Mouse (Mus musculus): ENCODE data around the gene Treml2. TPM values are rescaled to one million over a fixed set of nuclear protein-coding genes. Genes with fewer than 3 reads are reported as not detected.
"Not testable (repeated sequence)": the region's sequence is repeated elsewhere in the genome, so short reads cannot be mapped to it uniquely, and the experiment has no call there.

The Treml2 gene
- polyA plus RNA-seq, 1 experiment from 2014 or later, result 0.24 TPM

DNA sequence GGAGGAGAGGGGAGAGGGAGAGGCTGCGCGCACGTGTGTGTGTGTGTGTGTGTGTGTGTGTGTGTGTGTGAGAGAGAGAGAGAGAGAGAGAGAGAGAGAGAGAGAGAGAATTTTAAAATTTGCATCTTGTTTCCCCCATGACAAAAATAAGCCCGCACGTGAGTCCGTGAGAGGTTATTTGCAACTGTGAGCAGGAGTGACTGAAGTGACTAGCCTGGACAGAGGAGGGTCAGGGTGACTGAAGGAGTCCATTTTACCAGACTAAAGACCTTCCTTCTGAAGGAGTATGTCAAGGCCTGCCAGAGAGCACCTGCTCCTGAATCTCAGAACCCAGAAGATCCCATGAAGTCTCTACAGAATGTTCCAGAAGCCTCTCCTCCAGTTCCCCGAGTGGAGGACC, 458 bp downstream of the Treml2 start:
- H3K4me1 ChIP-seq (replicated peaks), result peaks cover 4% of the 10 kb centered on the region; the same call in 1 of the 2 replicates
- ATAC-seq, result no peak; the same call in 1 of the 2 replicates
- no peak overlapping the region; the same call in 1 of the 2 replicates for H3K9ac ChIP-seq
- H3K4me3 ChIP-seq (replicated peaks), result no peak overlapping the region
- H3K4me2 ChIP-seq (replicated peaks), result no peak overlapping the region; the same call in 1 of the 2 replicates
- no peak overlapping the region for H3K27ac ChIP-seq
- WGBS, result 46% methylated on average over 7 of the region's 7 CpGs
- no peaks in the 10 kb centered on the region for H3K36me3 ChIP-seq
- no peaks in the 10 kb centered on the region for H3K9me3 ChIP-seq
- no peaks in the 10 kb centered on the region for H3K27me3 ChIP-seq (replicated peaks)

DNA sequence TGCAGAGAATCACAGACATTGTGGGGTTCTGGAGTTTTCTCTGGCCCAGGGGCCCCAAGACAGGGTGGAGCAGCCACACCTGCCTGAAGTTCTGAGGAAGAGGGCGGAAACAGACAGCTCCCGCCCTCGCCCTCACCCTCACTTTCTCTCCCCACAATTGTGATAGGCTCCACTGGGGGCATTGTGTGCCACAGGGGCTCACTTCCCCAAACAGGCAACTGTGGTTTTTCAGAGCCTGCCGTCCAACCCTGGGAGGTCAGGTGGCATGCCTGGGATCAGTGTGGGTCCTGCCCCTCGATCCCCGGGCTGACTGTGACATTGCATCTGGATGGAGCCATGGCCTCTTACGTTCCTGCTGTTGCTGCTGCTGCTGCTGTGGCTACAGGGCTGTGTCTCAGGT, 901 bp downstream of the Treml2 start:
- 48% methylated on average over 7 of the region's 7 CpGs for WGBS
- no peaks in the 10 kb centered on the region for H3K27me3 ChIP-seq (replicated peaks)
- no peak overlapping the region for H3K27ac ChIP-seq
- H3K9ac ChIP-seq, result no peak overlapping the region; the same call in 1 of the 2 replicates
- H3K4me2 ChIP-seq (replicated peaks), result no peak overlapping the region; the same call in 1 of the 2 replicates
- no peaks in the 10 kb centered on the region for H3K36me3 ChIP-seq
- H3K4me3 ChIP-seq (replicated peaks), result no peak overlapping the region
- no peaks in the 10 kb centered on the region for H3K9me3 ChIP-seq
- H3K4me1 ChIP-seq (replicated peaks), result peaks cover 4% of the 10 kb centered on the region; the same call in 1 of the 2 replicates
- peak; percentile 80; the same call in 1 of the 2 replicates for ATAC-seq

DNA sequence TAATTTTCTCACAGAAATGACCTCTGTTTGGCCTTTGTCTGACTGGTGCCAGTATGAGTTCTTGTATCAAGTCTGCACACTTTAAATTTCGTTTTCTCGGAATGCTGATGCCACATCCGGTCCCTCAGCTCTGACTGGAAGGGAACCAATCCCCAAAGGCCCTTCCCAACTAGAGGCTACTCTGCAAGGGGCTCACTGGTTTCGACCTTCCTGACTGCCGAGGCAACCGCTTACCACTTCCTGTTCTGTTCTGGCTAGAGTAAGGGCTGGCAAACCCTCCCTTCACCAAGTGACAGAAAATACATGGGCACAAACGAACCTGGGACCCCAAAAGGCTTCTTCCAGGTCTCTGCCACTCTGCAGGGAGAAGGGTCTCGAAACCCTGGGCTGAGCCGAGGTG, 1.6 kb downstream of the Treml2 start:
- no peak for ATAC-seq
- Histone ChIP-seq H3K4me3 (replicated peaks) (no peak overlapping the region), H3K4me2 (replicated peaks) (no peak overlapping the region)

DNA sequence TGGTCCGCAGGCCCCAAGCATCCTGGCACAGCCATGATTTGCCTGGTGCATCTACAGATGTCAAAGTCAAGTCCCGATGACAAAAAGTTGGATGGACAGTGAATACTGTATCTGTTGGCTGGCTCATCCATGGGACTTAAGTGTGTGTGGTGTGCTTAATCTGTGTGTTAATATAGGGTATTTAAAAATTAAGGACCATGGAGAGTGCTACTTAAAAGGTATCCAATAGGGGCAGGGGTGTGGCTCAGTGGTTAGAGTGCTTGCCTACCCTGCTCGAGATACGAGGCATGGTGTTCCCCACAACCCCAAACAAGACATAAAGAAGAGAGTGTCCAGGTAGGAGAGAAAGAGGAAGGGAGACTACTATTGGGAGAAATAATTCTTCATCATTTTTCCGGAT, 2.5 kb downstream of the Treml2 start:
- Histone ChIP-seq H3K36me3 (no peaks in the 10 kb centered on the region), H3K4me2 (replicated peaks) (no peak overlapping the region), H3K4me1 (replicated peaks) (peaks cover 4% of the 10 kb centered on the region; the same call in 1 of the 2 replicates), H3K9ac (no peak overlapping the region), H3K27me3 (replicated peaks) (no peaks in the 10 kb centered on the region), H3K9me3 (no peaks in the 10 kb centered on the region), H3K4me3 (replicated peaks) (no peak overlapping the region), H3K27ac (no peak overlapping the region)
- no peak for ATAC-seq
- WGBS, result 84% methylated on average over 5 of the region's 5 CpGs

More for the DNA sequence above, 1.6 kb downstream of the Treml2 start:
- Histone ChIP-seq H3K4me1 (replicated peaks) (peaks cover 4% of the 10 kb centered on the region; the same call in 1 of the 2 replicates), H3K27me3 (replicated peaks) (no peaks in the 10 kb centered on the region), H3K9ac (no peak overlapping the region), H3K9me3 (no peaks in the 10 kb centered on the region), H3K27ac (no peak overlapping the region), H3K36me3 (no peaks in the 10 kb centered on the region)
- 77% methylated on average over 9 of the region's 9 CpGs for WGBS

DNA sequence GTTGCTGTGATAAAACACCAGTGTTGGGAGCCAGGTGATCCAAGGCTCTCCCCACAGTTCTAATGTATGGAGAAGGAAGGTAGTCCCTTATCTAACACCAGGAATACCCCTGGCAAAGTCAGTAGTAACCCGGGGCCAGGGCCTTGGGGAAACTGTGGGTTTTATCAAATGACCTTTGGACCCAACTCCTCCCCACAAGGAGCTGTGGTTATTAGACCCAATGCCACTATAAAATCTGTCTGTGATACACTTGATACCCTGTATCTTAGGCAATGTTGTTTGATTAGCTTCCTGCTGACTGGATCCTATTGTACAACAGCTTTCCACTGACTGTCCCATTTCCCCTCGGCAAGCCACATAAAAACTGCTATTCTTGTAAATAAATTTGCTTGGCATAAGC, 12.8 kb downstream of the Treml2 start:
- H3K4me2 ChIP-seq (replicated peaks), result no peak overlapping the region
- no peak overlapping the region for H3K27ac ChIP-seq
- WGBS, result 48% methylated on average over 2 of the region's 2 CpGs
- no peak overlapping the region for H3K4me3 ChIP-seq (replicated peaks)
- no peak overlapping the region for H3K9ac ChIP-seq
- H3K27me3 ChIP-seq (replicated peaks), result no peaks in the 10 kb centered on the region
- H3K4me1 ChIP-seq (replicated peaks), result no peaks in the 10 kb centered on the region
- H3K36me3 ChIP-seq, result no peaks in the 10 kb centered on the region
- H3K9me3 ChIP-seq, result no peaks in the 10 kb centered on the region
- ATAC-seq, result peak; percentile 81

DNA sequence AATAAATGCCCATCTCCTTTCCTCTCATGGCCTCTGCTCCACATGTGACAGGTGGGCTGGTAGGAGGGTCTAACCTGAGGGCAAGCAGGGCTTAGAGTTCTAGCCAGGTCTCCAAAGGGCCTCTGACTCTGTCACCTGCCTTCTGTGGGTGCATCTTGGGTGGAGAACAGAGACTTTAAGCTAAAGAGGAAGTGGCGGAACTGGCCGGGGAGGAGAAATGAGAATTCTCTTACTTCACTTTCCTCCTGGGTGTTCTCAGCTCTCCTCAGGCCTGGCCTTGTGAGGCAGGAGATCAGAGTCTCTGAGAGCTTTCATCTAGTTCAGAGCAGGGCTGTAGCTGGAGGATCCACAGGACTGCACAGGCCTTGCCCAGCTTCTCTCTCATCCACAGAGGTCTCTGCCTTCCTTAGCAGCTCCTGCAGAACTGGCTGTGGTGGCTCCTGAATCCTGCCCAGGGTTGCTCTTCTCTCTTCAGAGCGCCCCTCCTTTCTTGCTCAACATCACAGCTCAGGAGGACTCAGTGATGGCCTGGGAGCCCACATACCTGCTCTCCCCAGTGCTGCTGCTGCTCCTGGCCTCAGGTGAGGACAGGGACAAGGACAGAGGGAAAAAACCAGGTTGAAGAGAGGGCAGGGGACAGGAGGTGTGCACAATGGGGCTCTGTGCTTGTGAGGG, 16.7 kb downstream of the Treml2 start, which contains the start of gene B430306N03Rik:
B430306N03Rik (plus strand) TSS at position 237 of the 675 bp plus-strand sequence.
- WGBS, result 79% methylated on average over 3 of the region's 3 CpGs
- not testable (repeated sequence) for H3K36me3 ChIP-seq, H3K9ac ChIP-seq

DNA sequence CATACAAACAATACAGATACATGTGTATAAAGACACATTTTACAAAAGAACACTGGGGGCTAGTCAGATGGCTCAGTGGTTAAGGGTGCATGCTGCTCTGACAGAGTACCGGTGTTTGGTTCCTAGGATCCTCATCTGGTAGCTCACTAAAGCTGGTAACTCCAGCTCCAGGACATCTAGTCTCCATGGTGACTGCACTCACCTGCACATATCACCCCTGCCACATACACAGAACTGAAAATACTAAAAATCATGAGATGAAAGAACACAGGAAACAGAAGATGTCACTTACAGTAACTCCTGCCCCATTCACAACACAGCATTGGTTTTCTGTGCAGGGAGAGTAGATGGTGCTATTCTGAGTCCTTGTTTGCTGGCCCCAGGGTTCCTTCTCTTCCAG, 19.4 kb downstream of the Treml2 start:
- Histone ChIP-seq H3K9ac (no peak overlapping the region), H3K4me1 (replicated peaks) (no peaks in the 10 kb centered on the region), H3K9me3 (no peaks in the 10 kb centered on the region), H3K27ac (no peak overlapping the region), H3K4me2 (replicated peaks) (no peak overlapping the region), H3K27me3 (replicated peaks) (no peaks in the 10 kb centered on the region), H3K4me3 (replicated peaks) (no peak overlapping the region), H3K36me3 (no peaks in the 10 kb centered on the region)
- 96% methylated on average over 1 of the region's 1 CpGs for WGBS
- ATAC-seq, result no peak

More for the DNA sequence above, 16.7 kb downstream of the Treml2 start, which contains the start of gene B430306N03Rik:
- H3K4me1 ChIP-seq (replicated peaks); H3K9me3 ChIP-seq; ATAC-seq; H3K27ac ChIP-seq; H3K4me3 ChIP-seq (replicated peaks); H3K4me2 ChIP-seq (replicated peaks); H3K27me3 ChIP-seq (replicated peaks): not testable (repeated sequence)

DNA sequence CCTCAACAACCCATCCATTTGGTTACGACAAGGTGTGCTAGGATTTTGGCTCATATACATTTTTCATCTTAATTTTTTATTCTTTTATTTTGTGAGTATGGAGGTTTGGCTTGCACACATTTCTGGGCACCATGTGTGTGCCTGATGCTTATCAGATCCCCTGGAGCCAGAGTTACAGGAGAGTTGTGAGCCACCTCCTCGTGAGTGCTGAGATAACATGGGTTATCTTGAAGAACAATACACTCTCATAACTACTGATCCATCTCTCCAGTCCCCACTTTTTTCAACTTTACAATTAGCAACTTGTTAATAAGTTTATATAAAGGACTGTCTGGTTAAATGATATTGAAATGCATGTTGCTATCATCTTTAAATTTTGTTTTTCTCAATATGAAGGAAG, 22.0 kb downstream of the Treml2 start:
- Histone ChIP-seq H3K9me3 (no peaks in the 10 kb centered on the region), H3K27ac (no peak overlapping the region), H3K27me3 (replicated peaks) (no peaks in the 10 kb centered on the region), H3K36me3 (no peaks in the 10 kb centered on the region), H3K4me1 (replicated peaks) (no peaks in the 10 kb centered on the region), H3K4me2 (replicated peaks) (no peak overlapping the region), H3K4me3 (replicated peaks) (no peak overlapping the region), H3K9ac (no peak overlapping the region)
- no peak for ATAC-seq
- WGBS, result 74% methylated on average over 2 of the region's 2 CpGs

DNA sequence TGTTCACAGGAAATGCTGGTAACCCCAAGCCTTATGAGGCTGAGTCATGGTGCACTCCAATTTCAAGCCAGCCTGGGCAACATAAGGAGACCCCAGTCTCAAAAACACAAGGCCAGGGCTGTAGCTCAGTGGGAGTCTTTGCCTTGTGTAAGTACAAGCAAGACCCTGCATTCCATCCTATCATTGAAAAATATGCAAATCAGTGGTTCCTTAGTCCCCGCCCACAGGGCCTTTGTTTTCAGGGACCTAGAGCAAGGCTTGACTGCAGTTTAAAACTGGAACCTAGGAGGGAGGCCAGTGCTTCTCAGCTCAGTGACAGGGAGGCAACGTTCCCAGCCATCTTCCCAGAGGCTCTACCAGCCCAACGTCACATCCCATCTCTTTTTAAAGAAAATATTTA, 23.9 kb downstream of the Treml2 start:
- ATAC-seq, result no peak
- Histone ChIP-seq H3K27me3 (replicated peaks) (no peaks in the 10 kb centered on the region), H3K36me3 (no peaks in the 10 kb centered on the region), H3K4me1 (replicated peaks) (no peaks in the 10 kb centered on the region), H3K9me3 (no peaks in the 10 kb centered on the region), H3K9ac (no peak overlapping the region), H3K27ac (no peak overlapping the region), H3K4me3 (replicated peaks) (no peak overlapping the region), H3K4me2 (replicated peaks) (no peak overlapping the region)
- 75% methylated on average over 3 of the region's 3 CpGs for WGBS

DNA sequence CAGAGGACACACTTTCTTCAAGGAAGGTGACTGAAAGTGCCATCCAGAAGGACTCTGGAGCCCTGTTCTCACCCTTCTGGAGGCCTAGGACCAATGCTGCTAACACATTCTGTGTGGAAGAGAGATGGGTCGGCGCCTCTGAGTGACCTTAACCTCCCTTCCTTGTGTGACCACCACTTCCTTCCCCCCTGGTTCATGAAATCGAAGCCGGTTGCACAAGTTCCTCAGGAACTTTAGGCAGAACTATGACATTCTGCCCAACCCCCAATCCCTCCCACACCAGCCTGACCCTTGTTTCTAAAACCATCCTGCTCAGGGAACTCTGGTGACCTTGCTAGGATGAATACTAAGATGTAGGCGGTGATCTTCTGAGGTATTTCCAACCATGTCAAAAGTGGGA, 25.0 kb downstream of the Treml2 start:
- H3K27me3 ChIP-seq (replicated peaks), result no peaks in the 10 kb centered on the region
- H3K36me3 ChIP-seq, result no peaks in the 10 kb centered on the region
- 90% methylated on average over 5 of the region's 5 CpGs for WGBS
- ATAC-seq, result no peak
- no peak overlapping the region for H3K9ac ChIP-seq
- no peak overlapping the region for H3K4me3 ChIP-seq (replicated peaks)
- no peaks in the 10 kb centered on the region for H3K9me3 ChIP-seq
- H3K4me1 ChIP-seq (replicated peaks), result no peaks in the 10 kb centered on the region
- H3K4me2 ChIP-seq (replicated peaks), result no peak overlapping the region
- H3K27ac ChIP-seq, result no peak overlapping the region

DNA sequence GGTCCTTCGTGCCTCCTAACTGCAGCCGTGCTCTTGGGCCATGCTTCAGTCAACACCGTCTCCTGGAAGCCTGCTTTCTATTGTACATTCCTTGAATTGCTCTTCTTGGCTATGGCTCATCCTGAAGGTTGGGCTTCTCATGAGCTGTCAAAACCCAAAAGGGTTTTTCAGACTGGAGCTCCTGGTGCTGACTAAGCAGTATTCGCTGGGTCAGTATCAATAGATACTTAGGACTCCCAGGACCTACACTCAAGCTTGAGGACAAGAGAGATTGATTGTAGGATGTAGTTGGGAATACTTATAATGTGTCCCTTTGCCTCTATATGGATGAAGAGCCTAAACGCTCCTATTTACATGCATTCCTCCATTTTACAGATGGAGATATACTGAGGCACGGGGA, 25.8 kb downstream of the Treml2 start:
- 93% methylated on average over 6 of the region's 6 CpGs for WGBS
- Histone ChIP-seq H3K9me3 (no peaks in the 10 kb centered on the region), H3K4me1 (replicated peaks) (no peaks in the 10 kb centered on the region), H3K4me3 (replicated peaks) (no peak overlapping the region), H3K27me3 (replicated peaks) (no peaks in the 10 kb centered on the region), H3K36me3 (no peaks in the 10 kb centered on the region), H3K4me2 (replicated peaks) (no peak overlapping the region), H3K9ac (no peak overlapping the region), H3K27ac (no peak overlapping the region)
- ATAC-seq, result no peak

DNA sequence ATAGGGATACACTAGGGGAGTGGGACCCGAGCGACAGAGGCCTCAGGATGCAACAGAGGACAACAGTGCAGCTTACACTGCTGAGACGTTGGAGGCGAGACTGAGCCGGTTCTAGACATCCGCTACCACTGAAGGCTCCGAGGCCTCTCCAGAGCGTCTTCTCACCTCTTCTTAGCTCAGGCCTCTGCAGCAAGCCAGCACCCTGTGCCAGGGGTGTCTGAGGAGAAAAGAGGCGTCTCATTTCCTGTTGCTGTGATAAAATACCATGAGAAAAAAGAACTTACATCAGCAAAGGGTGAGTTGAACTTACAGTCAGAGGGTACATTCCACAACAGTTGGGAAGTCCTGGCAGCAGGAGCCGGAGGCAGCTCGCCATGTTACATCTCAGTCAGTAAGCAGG, 26.3 kb downstream of the Treml2 start:
- WGBS, result 89% methylated on average over 11 of the region's 11 CpGs

DNA sequence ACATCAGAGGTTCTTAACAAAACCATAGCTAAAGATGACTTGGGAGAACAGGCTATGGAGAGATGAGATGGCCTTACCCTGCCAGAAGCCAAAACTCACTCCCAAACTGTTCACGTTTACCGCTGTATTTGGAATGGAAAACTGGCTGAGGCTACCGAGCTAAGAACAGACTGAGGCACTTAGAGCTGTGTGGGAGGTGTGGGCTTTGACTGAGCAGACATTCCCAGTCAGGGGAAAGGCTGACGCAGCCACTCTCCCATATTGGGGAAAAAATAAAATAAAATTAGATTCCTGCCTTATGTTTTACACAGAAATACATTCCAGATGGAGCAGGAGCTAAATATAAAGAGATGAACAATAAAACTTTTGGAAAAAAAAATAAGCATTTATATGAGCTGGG, 27.4 kb downstream of the Treml2 start:
- no peak overlapping the region for H3K4me2 ChIP-seq (replicated peaks)
- no peaks in the 10 kb centered on the region for H3K4me1 ChIP-seq (replicated peaks)
- no peaks in the 10 kb centered on the region for H3K9me3 ChIP-seq
- H3K36me3 ChIP-seq, result no peaks in the 10 kb centered on the region
- no peak overlapping the region for H3K4me3 ChIP-seq (replicated peaks)
- H3K27ac ChIP-seq, result no peak overlapping the region
- 68% methylated on average over 4 of the region's 4 CpGs for WGBS
- no peaks in the 10 kb centered on the region for H3K27me3 ChIP-seq (replicated peaks)
- no peak overlapping the region for H3K9ac ChIP-seq
- ATAC-seq, result no peak

More for the DNA sequence above, 26.3 kb downstream of the Treml2 start:
- Histone ChIP-seq H3K4me2 (replicated peaks) (no peak overlapping the region), H3K27me3 (replicated peaks) (no peaks in the 10 kb centered on the region), H3K9me3 (no peaks in the 10 kb centered on the region), H3K27ac (no peak overlapping the region), H3K4me1 (replicated peaks) (no peaks in the 10 kb centered on the region), H3K36me3 (no peaks in the 10 kb centered on the region), H3K9ac (no peak overlapping the region), H3K4me3 (replicated peaks) (no peak overlapping the region)
- ATAC-seq, result no peak
